9 mouse cellular contexts compared by ENCODE assay signal in the genomic region with DNA sequence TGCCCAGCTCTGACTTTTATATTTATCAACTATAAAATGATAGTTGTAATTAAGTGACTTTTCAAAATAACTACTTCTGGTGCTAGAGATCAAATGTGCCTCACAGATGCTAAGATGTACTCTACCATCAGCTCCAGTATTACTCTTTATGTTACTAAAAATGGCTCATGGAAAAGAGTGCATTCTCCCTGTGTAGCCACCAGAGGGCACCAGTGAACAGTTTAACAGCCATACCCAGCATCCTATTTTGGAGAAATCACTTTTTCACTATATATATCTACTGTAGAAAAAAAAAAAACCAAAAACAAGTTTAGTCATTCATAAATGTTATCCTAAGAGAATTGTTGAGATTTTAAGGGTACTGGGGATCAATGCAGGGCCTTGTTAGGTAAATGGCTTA. TPM values are rescaled to one million over a fixed set of nuclear protein-coding genes. Genes with fewer than 3 reads are reported as not detected.
DNase-seq lines count a peak whose midpoint lies in the region; ATAC-seq and TF ChIP-seq lines count a peak whose summit lies in the region.
"Had no signal": no experiment of that assay in that cellular context is flagged by ENCODE, and none has a peak within 500 bp of the region (broad histone marks: within the 10 kb centered on the region; RNA-seq: fewer than 3 reads in every experiment).

No protein-coding gene starts in this region.

- H3K27ac ChIP-seq in left cerebral cortex, adult 2 months, result no peak overlapping the region
- no peak overlapping the region for H3K27ac ChIP-seq in lung, embryonic 14.5 days (ENCODE audit: low read depth)
- H3K27ac ChIP-seq: heart, embryonic 13.5 days had no signal

- H3K9ac ChIP-seq in lung, embryonic 14.5 days, result no peak overlapping the region
- H3K9ac ChIP-seq: heart, embryonic 13.5 days had no signal

- no peak for ATAC-seq in lung, embryonic 14.5 days (ENCODE audit: insufficient read depth)

- no peak overlapping the region for H3K4me2 ChIP-seq in lung, embryonic 14.5 days
- H3K4me2 ChIP-seq: heart, embryonic 13.5 days had no signal

- intact Hi-C loops in left cerebral cortex, adult 2 months (cut with DNase I), result loop anchor here (1.0 to 10.0 kb wide), 2 partner anchors 174 to 761 kb away; no protein-coding TSS in a partner anchor
- intact Hi-C loops in heart, postnatal 10 days (cut with DNase I), result loop anchor here (2.0 to 10.0 kb wide), 3 partner anchors 172 to 1984 kb away; partner anchors contain the start of genes Maml3, Nhlrc3 and Proser1

- H3K36me3 ChIP-seq in lung, embryonic 14.5 days (ENCODE audit: insufficient read depth), result peaks cover 4% of the 10 kb centered on the region; the same call in 1 of the 2 replicates
- no peaks in the 10 kb centered on the region for H3K36me3 ChIP-seq in splenic B cell, adult 2 months (ENCODE audit: control insufficient read depth, insufficient read depth, low read length, poor library complexity, severe bottlenecking)

- H3K4me1 ChIP-seq in lung, embryonic 14.5 days (ENCODE audit: insufficient read depth), result peaks cover 6% of the 10 kb centered on the region; the same call in 1 of the 2 replicates

- peak; percentile 49 to 51 for DNase-seq in adrenal gland, adult 18-20 months (ENCODE audit: low spot score in 2 of 2)
- DNase-seq in adrenal gland, adult 2 months, result no peak
- DNase-seq in left cerebral cortex, adult 2 months (ENCODE audit: extremely low spot score in 1 of 2, low spot score in 2 of 2), result peak in 1 of 2 experiments; percentile 51
- DNase-seq in left cerebral cortex, adult 11 months (ENCODE audit: low spot score), result no peak
- DNase-seq in c-Kit-positive CD71-positive TER-119-negative erythroid progenitor cells, embryonic 14.5 days (ENCODE audit: low read depth), result peak; percentile 57
- DNase-seq in heart, postnatal 10 days, result peak; percentile 54 to 77
- peak; percentile 88 for DNase-seq in lung, embryonic 14.5 days
- DNase-seq in splenic B cell, adult 2 months (ENCODE audit: low read depth, low spot score), result peak; percentile 81

- H3K9me3 ChIP-seq in lung, embryonic 14.5 days (ENCODE audit: low read depth, low read length), result no peaks in the 10 kb centered on the region
- H3K9me3 ChIP-seq: heart, embryonic 13.5 days had no signal

- no peak overlapping the region for H3K4me3 ChIP-seq in left cerebral cortex, adult 2 months
- no peak overlapping the region for H3K4me3 ChIP-seq in lung, embryonic 14.5 days (ENCODE audit: low read depth, low read length)
- H3K4me3 ChIP-seq: heart, embryonic 13.5 days had no signal

- H3K27me3 ChIP-seq in lung, embryonic 14.5 days (ENCODE audit: insufficient read depth, low read length), result no peaks in the 10 kb centered on the region
- no peaks in the 10 kb centered on the region for H3K27me3 ChIP-seq in splenic B cell, adult 2 months (ENCODE audit: control insufficient read depth, insufficient read depth, low read length, poor library complexity, severe bottlenecking)
- H3K27me3 ChIP-seq: heart, embryonic 13.5 days had no signal

- peak; percentile 82 for TF ChIP-seq CTCF in left cerebral cortex, adult 2 months (IDR thresholded peaks at IDR 0.05)
- peak; percentile 82 for TF ChIP-seq CTCF in lung, embryonic 14.5 days (IDR thresholded peaks at IDR 0.05; ENCODE audit: low read depth)

RNA-seq across cellular contexts. Expression of gene Rab33b, which starts 2.7 kb away (rescaled TPM):
- 10 to 100 TPM; 12.9 to 13.3 TPM for total RNA-seq in adrenal gland, adult 18-20 months (2021)
- 10 to 100 TPM; 12.3 to 13.5 TPM for total RNA-seq in adrenal gland, adult 2 months (2021)
- polyA plus RNA-seq in adrenal gland, adult 2 months (2012; rRNA removed), result 7.6 and 9.4 TPM in 2 replicates
- total RNA-seq in left cerebral cortex, adult 2 months (2021), result 10 to 100 TPM; 19.2 to 20.8 TPM
- 10 to 100 TPM in 1 of 2 experiments, 1 to 10 TPM in 1; 9.8 to 13.9 TPM for total RNA-seq in heart, postnatal 10 days (2021)
- 17.8 and 21.3 TPM in 2 replicates for polyA plus RNA-seq in lung, embryonic 14.5 days (2014; fragmentation: Nextera tagmentation; extraction: Ambion mirVana)

Comparison
In these comparisons a context has a peak if more than half of its experiments do, and no peak if none do; other contexts are left out.
1. DNase-seq: peak in adrenal gland, adult 18-20 months (2 of 2), c-Kit-positive CD71-positive TER-119-negative erythroid progenitor cells, embryonic 14.5 days (single experiment), heart, postnatal 10 days (2 of 2), lung, embryonic 14.5 days (single experiment) and splenic B cell, adult 2 months (single experiment); none in adrenal gland, adult 2 months (single experiment) and left cerebral cortex, adult 11 months (single experiment).